Mouse (Mus musculus): Measurements from ENCODE around the gene Phldb2. TPM values are rescaled to one million over a fixed set of nuclear protein-coding genes. Genes with fewer than 3 reads are reported as not detected.

The Phldb2 gene
- total RNA-seq, 2 experiments from 2014 or later, result not detected

- no peak for ATAC-seq (replicated peaks; ENCODE audit: low FRiP score, low TSS enrichment, poor library complexity, severe bottlenecking)
Observed at GRCm38 (mm10) chr16:45762859-45763505, 190.4 kb downstream of the Phldb2 start.

- no peak for ATAC-seq (replicated peaks; ENCODE audit: low FRiP score, low TSS enrichment, poor library complexity, severe bottlenecking)
Observed at GRCm38 (mm10) chr16:45761425-45761824, 192.0 kb downstream of the Phldb2 start.

GRCm38 (mm10) chr16:45758726-45759269 is 194.6 kb downstream of the Phldb2 start:
- ATAC-seq (replicated peaks; ENCODE audit: low FRiP score, low TSS enrichment, poor library complexity, severe bottlenecking), result no peak

GRCm38 (mm10) chr16:45757421-45758078 is 195.8 kb downstream of the Phldb2 start:
- no peak for ATAC-seq (replicated peaks; ENCODE audit: low FRiP score, low TSS enrichment, poor library complexity, severe bottlenecking)

- peak; percentile 95 for ATAC-seq (replicated peaks; ENCODE audit: low FRiP score, low TSS enrichment, poor library complexity, severe bottlenecking)
Observed at GRCm38 (mm10) chr16:45756855-45757254, 196.5 kb downstream of the Phldb2 start.

GRCm38 (mm10) chr16:45743591-45744144 is 209.7 kb downstream of the Phldb2 start:
- ATAC-seq (replicated peaks; ENCODE audit: low FRiP score, low TSS enrichment, poor library complexity, severe bottlenecking), result no peak

GRCm38 (mm10) chr16:45742615-45743476 is 210.6 kb downstream of the Phldb2 start, which contains the start of gene Abhd10:
Abhd10 (minus strand) TSS chr16:45742955.
- peak; percentile 94 for ATAC-seq (replicated peaks; ENCODE audit: low FRiP score, low TSS enrichment, poor library complexity, severe bottlenecking)

GRCm38 (mm10) chr16:45737880-45738279 is 215.5 kb downstream of the Phldb2 start:
- no peak for ATAC-seq (replicated peaks; ENCODE audit: low FRiP score, low TSS enrichment, poor library complexity, severe bottlenecking)

- ATAC-seq (replicated peaks; ENCODE audit: low FRiP score, low TSS enrichment, poor library complexity, severe bottlenecking), result no peak
Observed at GRCm38 (mm10) chr16:45736724-45737123, 216.7 kb downstream of the Phldb2 start.

GRCm38 (mm10) chr16:45729163-45729562 is 224.2 kb downstream of the Phldb2 start:
- ATAC-seq (replicated peaks; ENCODE audit: low FRiP score, low TSS enrichment, poor library complexity, severe bottlenecking), result no peak

- peak; percentile 34 for ATAC-seq (replicated peaks; ENCODE audit: low FRiP score, low TSS enrichment, poor library complexity, severe bottlenecking)
Observed at GRCm38 (mm10) chr16:45724742-45725102, 228.7 kb downstream of the Phldb2 start.

GRCm38 (mm10) chr16:45724061-45724741 is 229.2 kb downstream of the Phldb2 start, which contains the start of gene Tagln3:
Tagln3 (minus strand) TSS chr16:45724608.
- peak; percentile 49 for ATAC-seq (replicated peaks; ENCODE audit: low FRiP score, low TSS enrichment, poor library complexity, severe bottlenecking)

GRCm38 (mm10) chr16:45723172-45723901 is 230.1 kb downstream of the Phldb2 start:
- ATAC-seq (replicated peaks; ENCODE audit: low FRiP score, low TSS enrichment, poor library complexity, severe bottlenecking), result no peak

- ATAC-seq (replicated peaks; ENCODE audit: low FRiP score, low TSS enrichment, poor library complexity, severe bottlenecking), result no peak
Observed at GRCm38 (mm10) chr16:45722460-45722951, 230.9 kb downstream of the Phldb2 start.

GRCm38 (mm10) chr16:45720022-45720630 is 233.3 kb downstream of the Phldb2 start:
- ATAC-seq (replicated peaks; ENCODE audit: low FRiP score, low TSS enrichment, poor library complexity, severe bottlenecking), result no peak

- no peak for ATAC-seq (replicated peaks; ENCODE audit: low FRiP score, low TSS enrichment, poor library complexity, severe bottlenecking)
Observed at GRCm38 (mm10) chr16:45718296-45718695, 235.1 kb downstream of the Phldb2 start.

- no peak for ATAC-seq (replicated peaks; ENCODE audit: low FRiP score, low TSS enrichment, poor library complexity, severe bottlenecking)
Observed at GRCm38 (mm10) chr16:45714489-45715150, 238.8 kb downstream of the Phldb2 start.

Data from megakaryocyte-erythroid progenitor cell, adult 5-6 weeks (primary cell).